Mouse (Mus musculus): Measurements from ENCODE around the gene Flt3.

The Flt3 gene

DNA sequence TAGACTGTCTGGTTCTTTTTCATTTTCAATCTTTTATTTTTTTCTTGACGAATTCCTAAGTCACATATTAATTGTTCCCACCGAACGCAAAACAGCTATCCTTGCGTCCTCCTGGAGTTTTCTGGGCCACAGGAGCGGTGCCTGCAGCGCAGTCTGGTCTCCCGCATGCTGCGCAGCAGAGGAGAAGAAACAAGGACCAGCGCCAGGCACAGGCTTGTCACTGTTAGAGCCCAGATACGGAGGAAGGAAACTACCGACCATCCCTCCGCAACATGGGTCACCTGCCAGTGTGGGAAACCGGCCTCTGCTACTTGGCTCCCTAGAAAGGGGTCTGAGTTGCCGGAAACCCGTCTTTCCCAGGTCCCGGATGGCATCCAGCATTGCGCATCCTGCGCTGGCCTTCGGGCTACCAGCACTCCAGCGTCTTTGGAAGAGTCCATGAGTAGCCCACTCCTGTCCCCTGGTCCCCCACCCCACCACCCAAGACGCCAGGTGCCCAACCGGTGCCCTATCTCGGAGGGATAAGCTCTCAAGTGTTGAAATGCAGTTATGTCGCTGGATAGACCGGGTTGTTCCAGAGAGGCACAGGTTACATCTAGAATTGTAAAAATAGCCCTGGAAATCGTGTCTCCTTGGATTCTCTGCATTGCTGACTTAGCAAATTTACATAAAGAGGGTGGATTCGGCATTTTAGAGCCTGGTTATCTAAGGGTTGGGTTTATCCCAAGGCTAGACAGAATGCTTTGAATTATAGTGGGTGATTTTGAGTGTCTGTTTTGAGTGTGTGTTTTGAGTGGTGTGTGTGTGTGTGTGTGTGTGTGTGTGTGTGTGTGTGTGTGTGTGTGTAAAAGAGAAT lies 87.2 kb downstream of the Flt3 start:
- DNase-seq (ENCODE audit: low read depth, low spot score), result no peak

- DNase-seq (ENCODE audit: low read depth, low spot score), result no peak
Measured at GRCm38 (mm10) chr5:147309786-147310185, 90.5 kb downstream of the Flt3 start.

DNA sequence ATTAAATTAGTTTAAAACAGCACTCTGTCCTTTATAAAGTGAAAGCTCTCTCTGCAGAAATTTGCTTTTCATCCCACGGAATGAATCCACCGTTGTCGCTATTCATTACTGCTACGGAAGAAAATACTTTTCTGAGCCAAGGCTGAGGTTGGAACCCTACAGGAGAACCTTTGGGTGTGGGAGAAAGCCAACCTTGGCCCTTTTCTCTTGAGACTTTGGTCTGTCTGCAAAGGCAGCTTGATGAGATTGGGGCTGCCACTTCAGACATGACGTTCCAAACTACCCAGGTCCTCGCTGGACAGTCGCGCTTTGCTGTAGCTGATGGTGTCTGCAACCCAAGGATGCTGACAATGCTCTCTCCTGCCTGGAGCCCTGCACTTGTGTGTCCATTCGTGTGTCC lies 91.8 kb downstream of the Flt3 start:
- no peak for DNase-seq (ENCODE audit: low read depth, low spot score)

DNA sequence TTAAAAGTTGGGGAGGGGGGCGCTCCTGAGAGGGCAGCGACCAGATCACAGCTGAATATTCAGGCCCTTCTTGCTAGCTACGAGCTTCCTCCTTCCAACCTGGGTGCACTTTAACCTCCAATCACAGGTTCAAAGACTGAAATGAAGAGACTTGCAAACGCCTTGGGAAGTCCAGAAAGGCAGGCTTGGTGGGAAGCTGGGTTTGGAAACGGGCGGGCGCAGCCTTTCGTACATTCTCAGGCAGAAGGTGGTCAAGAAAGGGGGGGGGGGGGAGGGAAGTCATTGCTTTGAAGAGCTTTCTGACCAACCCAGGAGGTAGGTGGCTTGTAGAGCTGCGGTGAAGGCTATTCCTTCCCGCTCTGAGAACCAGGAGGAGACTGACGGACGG lies 92.9 kb downstream of the Flt3 start:
- no peak for DNase-seq (ENCODE audit: low read depth, low spot score)

GRCm38 (mm10) chr5:147306638-147307397 lies 93.5 kb downstream of the Flt3 start, which contains the start of gene Cdx2:
Gene Cdx2 (minus strand): TSS chr5:147307270.
- DNase-seq (ENCODE audit: low read depth, low spot score), result no peak

- DNase-seq (ENCODE audit: low read depth, low spot score), result no peak
Measured at GRCm38 (mm10) chr5:147305856-147306637, 94.2 kb downstream of the Flt3 start.

- no peak for DNase-seq (ENCODE audit: low read depth, low spot score)
Measured at GRCm38 (mm10) chr5:147305166-147305565, 95.1 kb downstream of the Flt3 start.

GRCm38 (mm10) chr5:147304276-147305155 lies 95.8 kb downstream of the Flt3 start:
- DNase-seq (ENCODE audit: low read depth, low spot score), result no peak

DNA sequence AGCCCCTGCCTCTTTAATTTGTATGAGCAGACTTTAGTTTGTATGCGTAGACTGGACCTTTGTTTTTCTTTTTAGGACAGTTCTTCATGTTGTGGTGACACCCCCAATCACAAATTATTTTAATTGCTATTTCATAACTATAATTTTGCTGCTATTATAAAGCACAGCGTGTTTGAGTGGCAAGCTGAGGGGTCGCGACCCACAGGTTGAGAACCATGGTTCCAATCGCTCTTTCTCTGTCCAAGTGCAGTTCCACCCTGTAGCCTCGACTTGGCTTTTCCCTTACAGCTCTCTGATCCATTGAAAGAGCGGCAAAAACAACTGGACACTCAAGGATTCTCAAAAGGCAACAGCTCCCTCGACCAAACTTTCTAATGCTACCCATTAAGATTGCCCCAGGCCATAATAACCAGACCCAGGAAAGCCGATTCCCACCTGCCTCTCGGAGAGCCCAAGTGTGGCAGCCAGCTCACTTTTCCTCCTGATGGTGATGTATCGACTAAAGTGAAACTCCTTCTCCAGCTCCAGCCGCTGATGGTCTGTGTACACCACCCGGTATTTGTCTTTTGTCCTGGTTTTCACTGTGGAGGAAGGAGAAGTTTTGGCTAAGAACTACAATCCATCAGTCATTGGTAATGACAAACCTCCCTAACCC lies 97.4 kb downstream of the Flt3 start:
- no peak for DNase-seq (ENCODE audit: low read depth, low spot score)

DNA sequence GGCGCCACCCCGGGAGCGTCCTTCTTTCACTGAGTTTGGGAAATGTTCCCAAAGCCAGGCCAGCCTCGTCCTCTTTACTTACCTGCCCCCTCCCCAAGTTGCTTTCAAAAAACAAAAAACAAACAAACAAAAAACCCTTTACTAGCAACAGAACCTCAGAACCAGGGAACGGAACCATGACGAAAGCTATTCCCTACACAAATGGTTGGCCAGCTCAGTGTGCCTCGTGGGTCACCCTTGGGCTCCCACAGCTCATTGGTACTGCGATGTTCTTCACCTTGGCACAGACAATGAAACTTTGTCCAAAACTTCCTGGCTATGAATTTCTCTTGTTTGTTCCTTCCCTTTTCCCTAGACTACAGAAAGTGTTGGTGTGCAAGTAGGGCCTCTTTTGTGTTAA lies 98.1 kb downstream of the Flt3 start:
- no peak for DNase-seq (ENCODE audit: low read depth, low spot score)

- DNase-seq (ENCODE audit: low read depth, low spot score), result no peak
Measured at GRCm38 (mm10) chr5:147301781-147302070, 98.6 kb downstream of the Flt3 start.

- no peak for DNase-seq (ENCODE audit: low read depth, low spot score)
Measured at GRCm38 (mm10) chr5:147300917-147301780, 99.1 kb downstream of the Flt3 start.

DNA sequence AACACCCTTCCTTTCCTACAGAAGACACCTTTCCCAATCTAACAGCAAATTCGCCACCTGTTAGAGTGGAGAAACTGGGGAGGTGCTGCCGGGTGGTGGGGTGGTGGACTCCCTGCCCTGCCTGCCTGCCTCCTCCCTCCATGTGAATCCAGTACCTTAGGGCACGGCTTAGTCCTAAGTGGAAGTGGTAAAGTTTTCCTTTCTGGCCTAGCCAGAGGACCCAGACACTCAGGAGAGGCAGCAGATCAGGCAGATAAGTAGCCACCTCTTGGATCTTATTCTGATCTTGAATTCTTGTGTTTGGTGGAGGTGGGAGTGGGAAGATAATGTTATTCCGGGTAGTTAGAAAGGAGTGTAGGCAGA lies 100.3 kb downstream of the Flt3 start:
- no peak for DNase-seq (ENCODE audit: low read depth, low spot score)

DNA sequence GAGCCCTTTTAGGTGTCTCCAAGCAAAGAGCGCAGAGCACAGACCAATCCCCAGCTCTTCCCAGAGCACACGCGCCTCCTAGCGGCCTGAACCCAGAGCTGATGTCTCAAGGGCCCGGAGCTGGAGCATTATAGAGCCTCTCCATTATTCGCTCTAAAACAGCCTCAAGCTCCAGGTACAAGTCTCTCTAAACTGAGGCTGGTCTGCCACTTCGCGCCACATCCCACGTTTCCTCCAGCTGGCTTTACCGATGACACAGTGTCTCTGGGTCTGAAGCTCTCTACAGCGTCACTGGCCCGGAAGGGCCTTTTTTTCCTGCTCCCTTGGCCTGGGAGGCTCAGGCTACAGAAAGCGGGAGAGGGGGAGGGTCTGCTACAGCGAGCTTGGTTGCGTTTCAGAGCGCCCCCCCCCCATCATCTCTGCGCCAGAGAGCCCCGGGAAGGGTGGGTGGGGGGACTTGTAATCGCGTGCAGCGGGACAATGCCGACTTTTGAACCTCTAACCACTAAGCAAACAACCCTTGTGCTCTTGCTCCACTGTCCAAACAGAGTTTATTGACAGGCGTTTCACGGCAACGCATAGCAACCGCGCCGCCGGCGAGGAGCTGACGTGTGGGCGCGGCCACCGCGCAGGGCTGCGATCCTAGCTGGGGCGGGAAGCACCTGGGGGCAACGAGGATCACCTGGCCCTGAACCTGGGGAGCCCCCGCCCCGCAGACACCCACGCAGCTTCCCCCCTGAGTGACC lies 100.9 kb downstream of the Flt3 start:
- DNase-seq (ENCODE audit: low read depth, low spot score), result peak; percentile 87

DNA sequence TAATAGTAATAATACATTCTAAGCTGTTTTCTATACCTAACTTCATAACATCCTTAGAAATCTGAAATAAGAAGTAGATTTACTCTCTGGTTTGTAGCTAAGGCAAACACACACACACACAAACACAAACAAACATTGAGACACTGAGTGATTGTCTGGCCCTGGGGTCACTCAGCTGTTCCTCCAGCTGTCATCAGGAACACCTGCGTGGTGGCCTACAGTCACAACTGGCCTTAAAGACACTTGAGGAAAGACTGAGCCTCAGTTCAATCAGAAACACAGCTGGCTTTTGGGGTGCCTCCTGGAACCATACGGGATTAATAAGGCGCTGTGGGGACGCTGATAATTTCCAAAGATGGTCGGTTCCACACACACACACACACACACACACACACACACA lies 103.0 kb downstream of the Flt3 start:
- no peak for DNase-seq (ENCODE audit: low read depth, low spot score)

DNA sequence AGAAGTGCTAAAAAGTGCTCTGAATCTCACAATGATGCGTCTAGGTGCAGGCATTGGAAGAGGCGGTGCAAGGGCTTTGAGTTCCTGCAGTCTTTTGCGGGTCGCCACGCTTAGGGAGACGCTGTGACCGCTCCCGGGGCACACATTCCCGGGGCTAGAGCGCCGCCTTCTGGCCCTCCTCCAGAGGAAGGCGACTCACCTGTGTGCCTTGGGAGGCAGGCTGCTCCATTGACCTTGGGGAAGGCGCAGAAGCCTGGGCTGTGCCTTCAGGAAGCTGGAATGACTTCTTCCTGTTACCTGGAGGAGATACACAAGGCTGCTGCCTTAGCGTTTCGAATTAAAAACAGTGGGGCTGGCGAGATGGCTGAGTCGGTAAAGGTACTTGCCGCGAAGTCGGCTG lies 106.2 kb downstream of the Flt3 start:
- no peak for DNase-seq (ENCODE audit: low read depth, low spot score)

DNA sequence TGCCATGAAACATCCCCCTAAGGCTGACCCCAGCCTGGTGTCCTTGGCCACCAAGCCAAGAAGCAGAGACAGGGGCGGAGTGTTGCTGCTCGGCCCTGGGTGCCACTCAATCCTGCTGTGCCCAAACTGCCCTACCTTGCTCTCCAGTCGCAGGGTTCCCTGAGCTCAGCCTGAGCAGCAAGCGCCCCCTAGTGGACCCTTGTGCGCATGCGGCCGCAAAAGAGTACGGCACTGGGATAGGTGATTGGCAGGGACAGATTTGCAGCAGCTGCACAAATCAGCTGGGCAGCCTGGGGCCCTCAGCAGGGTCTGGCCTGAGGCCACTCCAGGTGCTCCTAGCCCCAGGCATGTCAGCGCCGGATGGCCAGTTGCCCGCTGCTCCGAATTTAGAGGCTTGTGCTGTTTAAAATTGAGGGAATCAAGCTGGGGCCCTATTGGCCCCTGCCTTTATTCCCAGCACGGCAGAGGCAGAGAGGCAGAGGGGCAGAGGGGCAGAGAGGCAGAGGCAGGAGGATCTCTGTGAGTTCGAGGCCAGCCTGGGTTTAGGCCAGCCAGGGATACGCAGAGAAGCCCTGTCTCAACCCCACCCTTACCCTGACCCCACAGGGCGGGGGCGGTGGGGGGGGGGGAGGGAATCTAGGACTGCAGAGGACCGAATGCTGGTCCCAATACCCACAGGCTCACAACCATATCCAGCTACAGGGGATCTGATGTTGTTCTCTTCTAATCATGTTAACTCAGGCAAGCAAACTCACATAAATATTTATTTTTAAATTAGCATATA lies 107.0 kb downstream of the Flt3 start:
- DNase-seq (ENCODE audit: low read depth, low spot score), result peak; percentile 97

- peak; percentile 91 for DNase-seq (ENCODE audit: low read depth, low spot score)
Measured at GRCm38 (mm10) chr5:147292506-147293120, 107.7 kb downstream of the Flt3 start.

All from 3T3-L1 (cell line).